Mouse (Mus musculus) limb, embryonic 10.5 days (tissue): Measurements from ENCODE around the gene Fos. TPM values are rescaled to one million over a fixed set of nuclear protein-coding genes. Genes with fewer than 3 reads are reported as not detected.

ENCODE experiments used
- DNase-seq: peaks from one replicate; pipeline ENCODE4 v3.0.0-alpha.2; 2017; ENCODE audit warnings: low spot score
- H3K27ac ChIP-seq: fragments of 300-500 bp; sonication (generic); 2 replicates; pipeline ENCODE4 v1.5.1; 2016; ENCODE audit warnings: mild to moderate bottlenecking
- H3K27me3 ChIP-seq: fragments of 300-500 bp; sonication (generic); 2 replicates; pipeline ENCODE4 v1.6.1; 2016; ENCODE audit warnings: low read depth, mild to moderate bottlenecking; ENCODE audit not compliant: poor library complexity, severe bottlenecking
- H3K36me3 ChIP-seq: fragments of 300-500 bp; sonication (generic); 2 replicates; pipeline ENCODE4 v1.6.1; 2016; ENCODE audit warnings: mild to moderate bottlenecking, moderate library complexity
- H3K4me1 ChIP-seq: fragments of 300-500 bp; sonication (generic); 2 replicates; pipeline ENCODE4 v1.6.1; 2016
- H3K4me3 ChIP-seq: fragments of 300-500 bp; sonication (generic); 2 replicates; pipeline ENCODE4 v1.5.1; 2016; ENCODE audit warnings: mild to moderate bottlenecking, moderate library complexity
- H3K9me3 ChIP-seq: fragments of 300-500 bp; sonication (generic); replicated peaks from 2 replicates; pipeline ENCODE4 v1.6.1; 2016; ENCODE audit warnings: mild to moderate bottlenecking
- WGBS: fragments of 180-500 bp; shearing (Covaris S2); methylation state at CpG from one replicate; pipeline ENCODE4 v1.1.7; 2016; 5-methylcytosine and 5-hydroxymethylcytosine counted together
- polyA plus RNA-seq: library from polyadenylated mRNA; unstranded; fragments of >200 nt; fragmentation: Nextera tagmentation; extraction: Ambion mirVana; gene quantifications from 2 replicates; pipeline ENCODE4 v1.2.1, GENCODE M21; 2016

The Fos gene
- polyA plus RNA-seq, 1 experiment from 2014 or later = 0.76 TPM

DNA sequence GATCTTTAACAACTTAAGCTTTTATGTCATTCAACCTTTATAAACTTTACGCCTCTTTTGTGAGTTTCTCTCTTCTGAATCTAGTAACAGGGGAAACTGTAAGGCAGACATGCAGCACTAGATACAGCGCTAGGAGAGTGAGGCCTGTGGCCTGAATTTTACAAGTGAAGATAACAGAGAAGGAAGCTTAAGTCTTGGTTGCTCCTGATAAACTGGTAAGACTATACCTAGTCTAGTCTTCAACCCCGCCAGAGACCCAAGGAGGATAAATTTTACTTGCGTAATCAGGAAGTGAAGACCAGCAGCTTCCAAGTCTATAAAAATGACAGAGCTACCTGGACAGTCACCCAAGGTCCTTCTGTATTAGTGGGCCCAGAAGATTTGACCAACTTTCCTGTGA is 29.0 kb downstream of the Fos start:
- no peak overlapping the region for H3K27ac ChIP-seq
- WGBS = 92% methylated on average over 4 of the region's 4 CpGs
- H3K36me3 ChIP-seq = no peaks in the 10 kb centered on the region
- H3K9me3 ChIP-seq = no peaks in the 10 kb centered on the region
- H3K27me3 ChIP-seq = no peaks in the 10 kb centered on the region
- no peak for DNase-seq
- H3K4me1 ChIP-seq = no peaks in the 10 kb centered on the region
- no peak overlapping the region for H3K4me3 ChIP-seq

DNA sequence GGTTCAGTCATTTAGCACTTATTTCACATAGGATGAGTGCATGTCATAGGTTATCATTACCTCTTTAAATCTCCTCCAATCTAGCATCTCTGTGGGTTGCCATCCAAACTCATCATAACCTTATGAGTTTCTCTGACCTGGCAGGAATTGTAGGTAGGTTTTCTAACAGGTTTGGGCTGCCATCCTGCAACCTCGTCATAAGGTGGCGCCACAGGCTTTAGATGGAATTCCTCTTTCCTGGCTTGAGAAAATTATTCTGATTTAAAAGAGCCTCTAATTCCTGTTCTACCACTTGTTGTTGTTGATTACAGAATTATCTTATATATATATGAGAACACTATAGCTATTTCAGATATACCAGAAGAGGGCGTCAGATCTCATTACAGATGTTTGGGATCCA is 34.5 kb downstream of the Fos start:
- Histone ChIP-seq H3K27me3 (no peaks in the 10 kb centered on the region), H3K36me3 (no peaks in the 10 kb centered on the region), H3K9me3 (no peaks in the 10 kb centered on the region), H3K27ac (no peak overlapping the region), H3K4me1 (no peaks in the 10 kb centered on the region), H3K4me3 (no peak overlapping the region)
- WGBS = 19% methylated on average over 3 of the region's 3 CpGs
- no peak for DNase-seq

DNA sequence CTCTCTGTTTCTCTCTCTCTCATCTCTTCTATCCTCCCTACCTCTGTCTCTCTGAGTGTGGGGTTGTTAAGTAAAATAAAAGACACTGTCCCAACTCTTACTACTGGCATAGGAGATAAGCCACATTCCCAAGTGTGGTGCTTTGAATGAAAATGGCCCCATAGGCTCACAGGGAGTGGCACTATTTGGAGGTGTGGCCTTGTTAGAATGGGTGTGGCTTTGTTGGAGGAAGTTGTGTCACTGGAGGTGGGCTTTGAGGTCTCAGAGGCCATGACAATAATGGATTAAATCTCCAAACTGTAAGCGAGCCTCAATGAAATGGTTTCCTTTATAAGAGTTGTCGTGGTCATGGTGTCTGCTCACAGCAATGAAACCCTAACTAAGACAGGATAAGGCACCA is 36.3 kb downstream of the Fos start:
- Histone ChIP-seq H3K9me3 (no peaks in the 10 kb centered on the region), H3K36me3 (no peaks in the 10 kb centered on the region), H3K27me3 (no peaks in the 10 kb centered on the region), H3K4me3 (no peak overlapping the region), H3K27ac (no peak overlapping the region), H3K4me1 (no peaks in the 10 kb centered on the region)
- no peak for DNase-seq
- WGBS = 98% methylated on average over 2 of the region's 2 CpGs

DNA sequence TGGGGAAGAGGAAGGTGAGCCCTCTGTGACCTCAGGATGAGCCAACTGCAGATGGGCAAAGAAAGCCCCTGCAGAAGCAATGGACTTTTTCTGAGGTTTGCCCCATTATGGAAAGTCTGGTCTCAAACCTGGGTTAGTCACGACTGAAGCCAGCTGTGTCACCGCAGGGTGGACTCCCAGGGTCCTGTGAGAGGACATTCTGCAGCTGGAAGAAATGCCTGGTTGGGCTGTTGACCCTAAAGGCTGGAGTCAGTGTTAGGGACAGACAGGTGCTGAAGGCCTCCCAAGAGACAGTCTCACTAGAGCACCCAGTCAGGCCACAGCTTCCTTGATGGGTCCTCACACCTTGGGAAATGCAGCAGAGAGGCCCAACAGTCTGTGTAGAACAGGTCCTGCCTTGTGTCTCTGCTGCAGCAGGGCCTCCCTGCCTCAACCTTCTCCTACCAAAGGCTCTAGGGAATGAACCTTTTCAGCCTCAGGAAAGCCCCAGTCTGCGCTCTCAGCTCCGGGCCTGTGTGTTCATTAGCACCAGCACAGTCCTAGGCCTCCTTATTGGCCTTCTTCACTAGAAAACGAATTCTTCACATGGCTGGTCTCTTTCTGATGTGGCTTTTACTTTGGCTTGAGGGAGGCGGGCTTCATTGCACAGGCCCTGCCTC is 40.2 kb downstream of the Fos start:
- H3K4me1 ChIP-seq = no peaks in the 10 kb centered on the region
- H3K9me3 ChIP-seq = no peaks in the 10 kb centered on the region
- WGBS = 87% methylated on average over 6 of the region's 6 CpGs
- H3K36me3 ChIP-seq = no peaks in the 10 kb centered on the region
- DNase-seq = no peak
- no peak overlapping the region for H3K4me3 ChIP-seq
- no peaks in the 10 kb centered on the region for H3K27me3 ChIP-seq
- H3K27ac ChIP-seq = no peak overlapping the region

DNA sequence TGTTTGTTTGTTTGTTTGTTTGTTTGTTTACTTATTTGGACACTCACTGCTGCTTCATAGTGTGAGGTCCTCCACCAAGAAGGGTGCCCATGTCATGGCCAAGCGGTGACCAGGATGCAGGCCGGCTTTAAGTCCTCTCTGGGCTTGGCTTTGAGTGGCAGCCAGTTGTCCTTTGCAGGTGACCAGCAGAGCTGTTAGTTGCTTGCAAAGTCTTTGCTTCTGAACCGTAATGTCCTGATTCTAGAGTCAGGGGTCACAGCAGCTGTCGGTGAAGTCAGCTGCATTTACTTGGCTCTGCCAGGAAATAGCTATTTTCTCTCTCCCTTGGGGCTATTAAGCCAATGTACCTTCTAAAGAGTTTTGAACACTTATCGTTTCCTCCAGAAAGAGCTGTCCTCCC is 41.3 kb downstream of the Fos start:
- no peak for DNase-seq
- no peaks in the 10 kb centered on the region for H3K9me3 ChIP-seq
- no peaks in the 10 kb centered on the region for H3K36me3 ChIP-seq
- no peak overlapping the region for H3K27ac ChIP-seq
- WGBS = 73% methylated on average over 5 of the region's 5 CpGs
- no peaks in the 10 kb centered on the region for H3K4me1 ChIP-seq
- no peak overlapping the region for H3K4me3 ChIP-seq
- no peaks in the 10 kb centered on the region for H3K27me3 ChIP-seq

DNA sequence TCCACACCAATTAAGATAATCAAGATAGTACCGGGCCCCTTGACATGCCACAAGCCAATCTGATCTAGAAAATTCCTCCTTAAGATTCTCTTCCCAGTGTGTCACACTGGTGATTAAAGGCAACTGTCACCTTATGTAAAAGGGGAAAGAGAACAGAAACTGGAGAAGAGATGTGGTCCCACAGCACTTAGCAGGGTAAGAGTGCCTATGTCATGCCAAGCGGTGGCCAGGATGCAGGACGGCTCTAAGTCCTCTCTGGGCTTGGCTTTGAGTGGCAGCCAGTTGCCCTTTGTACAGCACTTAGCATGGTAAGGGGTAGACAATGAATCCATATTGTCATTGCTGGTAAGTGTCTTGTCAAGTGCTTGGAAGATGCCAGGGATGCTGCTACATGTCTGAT is 42.2 kb downstream of the Fos start:
- Histone ChIP-seq H3K4me1 (no peaks in the 10 kb centered on the region), H3K27ac (no peak overlapping the region), H3K27me3 (no peaks in the 10 kb centered on the region), H3K9me3 (no peaks in the 10 kb centered on the region), H3K4me3 (no peak overlapping the region), H3K36me3 (no peaks in the 10 kb centered on the region)
- DNase-seq = no peak
- WGBS = 87% methylated on average over 3 of the region's 3 CpGs

DNA sequence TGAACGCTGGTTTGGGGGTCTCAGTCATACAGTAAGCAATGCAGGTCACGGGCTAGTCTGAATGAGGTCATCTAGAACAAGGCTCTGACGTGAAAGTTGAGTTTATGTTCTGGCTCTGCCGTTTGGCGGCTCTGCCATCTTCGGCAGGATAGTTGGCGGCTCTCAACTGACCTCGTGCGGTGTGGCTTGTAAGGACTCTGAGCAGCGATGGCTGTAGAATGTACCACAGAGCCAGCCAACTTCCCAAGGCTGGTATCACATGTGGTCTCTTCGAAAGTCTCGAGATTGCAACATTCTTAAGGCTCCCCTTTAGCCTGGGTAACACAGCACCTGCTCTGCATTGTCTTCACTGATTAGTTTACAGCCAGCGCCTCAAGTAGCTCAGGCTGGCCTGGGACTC is 43.6 kb downstream of the Fos start:
- Histone ChIP-seq H3K36me3 (no peaks in the 10 kb centered on the region), H3K27ac (no peak overlapping the region), H3K9me3 (no peaks in the 10 kb centered on the region), H3K4me1 (no peaks in the 10 kb centered on the region), H3K4me3 (no peak overlapping the region), H3K27me3 (no peaks in the 10 kb centered on the region)
- no peak for DNase-seq
- 93% methylated on average over 13 of the region's 13 CpGs for WGBS

DNA sequence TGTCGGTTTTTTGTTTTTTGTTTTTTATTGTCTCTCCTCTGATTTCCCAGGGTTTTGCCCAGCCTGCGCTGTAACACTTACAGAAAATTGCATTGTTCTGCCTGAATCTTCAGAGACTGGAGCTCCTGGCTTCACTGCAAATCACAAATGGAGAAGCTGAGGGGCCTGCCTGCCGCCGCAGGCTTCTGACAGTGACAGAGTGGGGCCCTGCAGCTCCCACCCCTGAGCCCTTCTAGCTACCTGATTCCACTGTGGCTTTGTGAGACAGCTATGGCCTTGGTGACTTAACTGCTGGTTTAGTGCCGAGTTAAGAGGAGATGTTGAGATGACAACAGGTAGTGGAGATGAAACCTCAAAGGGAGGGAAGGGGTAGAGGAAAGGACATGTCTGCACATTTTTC is 44.3 kb downstream of the Fos start:
- 70% methylated on average over 5 of the region's 5 CpGs for WGBS
- Histone ChIP-seq H3K27ac (no peak overlapping the region), H3K36me3 (no peaks in the 10 kb centered on the region), H3K4me1 (peaks cover 7% of the 10 kb centered on the region), H3K9me3 (no peaks in the 10 kb centered on the region), H3K27me3 (no peaks in the 10 kb centered on the region), H3K4me3 (no peak overlapping the region)
- DNase-seq = no peak

DNA sequence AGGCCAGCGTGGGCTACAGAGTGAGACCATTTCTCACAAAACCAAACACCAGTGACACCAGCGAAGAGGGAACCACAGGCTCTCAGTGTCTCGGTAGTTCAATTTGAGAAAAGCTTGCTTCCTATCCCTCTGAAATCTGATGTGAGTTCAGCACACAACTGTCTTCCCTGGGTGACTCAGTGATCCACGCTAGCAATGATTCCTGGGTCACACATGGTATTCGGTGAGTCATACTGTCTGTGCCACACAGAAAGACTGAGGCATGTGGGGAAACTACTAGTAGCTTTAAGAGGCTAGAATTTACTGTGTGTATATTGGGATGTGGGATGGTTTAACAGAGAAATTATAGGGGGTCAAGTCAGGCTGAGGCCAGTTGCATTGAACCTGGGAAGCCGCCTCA is 45.9 kb downstream of the Fos start:
- no peaks in the 10 kb centered on the region for H3K27me3 ChIP-seq
- no peak for DNase-seq
- no peaks in the 10 kb centered on the region for H3K9me3 ChIP-seq
- H3K4me3 ChIP-seq = no peak overlapping the region
- H3K27ac ChIP-seq = no peak overlapping the region
- H3K36me3 ChIP-seq = no peaks in the 10 kb centered on the region
- 95% methylated on average over 6 of the region's 6 CpGs for WGBS
- H3K4me1 ChIP-seq = peaks cover 22% of the 10 kb centered on the region

DNA sequence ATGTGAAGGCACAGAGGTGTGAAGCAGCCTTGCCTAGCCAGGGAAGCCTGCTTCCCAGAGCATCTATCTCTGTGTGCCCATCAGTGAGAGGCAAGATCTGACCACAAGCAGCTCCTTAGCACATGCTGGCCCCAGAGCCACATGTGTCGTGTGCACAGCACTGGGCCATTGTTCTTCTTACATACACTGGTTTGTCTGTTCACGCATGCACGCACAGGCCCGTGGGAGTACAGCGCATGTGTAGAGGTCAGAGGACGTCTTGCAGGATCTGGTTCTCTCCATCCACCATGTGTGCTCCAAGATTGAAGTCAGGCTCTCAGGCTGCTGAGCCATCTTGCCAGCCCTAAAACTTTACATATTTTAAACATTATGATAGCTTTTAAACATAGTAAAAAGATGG is 47.4 kb downstream of the Fos start:
- Histone ChIP-seq H3K36me3 (no peaks in the 10 kb centered on the region), H3K27ac (no peak overlapping the region), H3K9me3 (no peaks in the 10 kb centered on the region), H3K4me1 (peaks cover 28% of the 10 kb centered on the region), H3K27me3 (no peaks in the 10 kb centered on the region), H3K4me3 (no peak overlapping the region)
- WGBS = 92% methylated on average over 6 of the region's 6 CpGs
- DNase-seq = no peak

DNA sequence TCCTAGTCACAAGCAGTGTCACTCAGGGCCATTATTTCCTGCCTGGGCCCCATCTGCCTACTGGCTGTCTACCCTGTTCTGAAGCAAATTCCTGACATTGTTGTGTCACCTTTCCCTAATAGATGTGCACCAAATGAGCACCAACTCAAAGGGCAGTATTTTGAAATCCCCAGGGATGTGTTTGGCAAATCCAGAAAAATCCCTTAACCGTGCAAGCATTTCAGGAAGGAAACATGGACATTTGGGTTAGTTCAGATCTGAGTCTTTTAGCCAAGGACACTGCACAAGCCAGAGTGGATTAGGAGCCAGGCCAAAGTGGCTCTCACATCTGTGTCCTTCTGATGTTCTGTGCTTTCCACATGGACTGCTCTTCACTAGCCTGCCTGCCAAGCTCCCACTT is 48.0 kb downstream of the Fos start:
- H3K9me3 ChIP-seq = no peaks in the 10 kb centered on the region
- no peaks in the 10 kb centered on the region for H3K27me3 ChIP-seq
- WGBS = 78% methylated on average over 1 of the region's 1 CpGs
- no peak for DNase-seq
- no peaks in the 10 kb centered on the region for H3K36me3 ChIP-seq
- peaks cover 28% of the 10 kb centered on the region for H3K4me1 ChIP-seq
- no peak overlapping the region for H3K4me3 ChIP-seq
- H3K27ac ChIP-seq = no peak overlapping the region

DNA sequence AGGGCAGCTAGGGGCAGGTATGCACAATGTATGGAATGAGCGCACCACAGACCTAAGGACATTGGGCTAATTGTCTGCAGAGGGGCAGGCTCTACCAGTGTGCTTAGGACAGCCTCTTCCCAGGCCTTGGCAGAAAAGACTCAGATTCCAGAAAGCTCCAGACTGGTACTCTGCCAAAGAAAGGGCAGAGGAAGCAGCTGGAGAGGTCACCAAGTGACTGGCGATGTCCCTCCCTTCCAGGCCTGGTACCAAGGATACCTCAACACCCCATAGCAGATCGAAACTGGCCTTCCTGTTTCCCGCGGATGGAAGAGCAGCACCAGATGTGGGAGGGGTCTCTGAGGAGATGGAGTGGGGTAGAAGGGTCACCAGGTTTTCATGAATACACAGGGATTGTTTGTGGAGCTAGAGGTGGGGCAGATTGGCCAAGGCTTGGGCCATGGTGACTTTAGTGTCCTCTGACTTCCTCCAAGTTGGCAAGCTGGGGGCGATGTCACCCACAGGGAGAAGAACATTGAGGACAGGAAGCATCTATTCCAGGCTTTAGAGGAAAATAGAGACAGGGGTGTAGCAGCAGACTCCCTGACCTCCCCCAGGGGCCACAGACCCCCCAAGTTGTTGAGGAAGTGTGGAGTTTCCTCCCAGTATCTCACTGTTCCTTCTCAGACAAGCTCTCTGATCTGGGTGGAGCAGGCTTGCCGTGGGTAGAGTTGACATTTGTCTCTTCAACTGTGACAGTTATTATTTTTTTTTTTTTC is 49.1 kb downstream of the Fos start:
- H3K27ac ChIP-seq = no peak overlapping the region
- H3K27me3 ChIP-seq = no peaks in the 10 kb centered on the region
- H3K4me3 ChIP-seq = no peak overlapping the region
- no peaks in the 10 kb centered on the region for H3K9me3 ChIP-seq
- WGBS = 76% methylated on average over 7 of the region's 7 CpGs
- no peak for DNase-seq
- H3K36me3 ChIP-seq = no peaks in the 10 kb centered on the region
- peaks cover 28% of the 10 kb centered on the region for H3K4me1 ChIP-seq

DNA sequence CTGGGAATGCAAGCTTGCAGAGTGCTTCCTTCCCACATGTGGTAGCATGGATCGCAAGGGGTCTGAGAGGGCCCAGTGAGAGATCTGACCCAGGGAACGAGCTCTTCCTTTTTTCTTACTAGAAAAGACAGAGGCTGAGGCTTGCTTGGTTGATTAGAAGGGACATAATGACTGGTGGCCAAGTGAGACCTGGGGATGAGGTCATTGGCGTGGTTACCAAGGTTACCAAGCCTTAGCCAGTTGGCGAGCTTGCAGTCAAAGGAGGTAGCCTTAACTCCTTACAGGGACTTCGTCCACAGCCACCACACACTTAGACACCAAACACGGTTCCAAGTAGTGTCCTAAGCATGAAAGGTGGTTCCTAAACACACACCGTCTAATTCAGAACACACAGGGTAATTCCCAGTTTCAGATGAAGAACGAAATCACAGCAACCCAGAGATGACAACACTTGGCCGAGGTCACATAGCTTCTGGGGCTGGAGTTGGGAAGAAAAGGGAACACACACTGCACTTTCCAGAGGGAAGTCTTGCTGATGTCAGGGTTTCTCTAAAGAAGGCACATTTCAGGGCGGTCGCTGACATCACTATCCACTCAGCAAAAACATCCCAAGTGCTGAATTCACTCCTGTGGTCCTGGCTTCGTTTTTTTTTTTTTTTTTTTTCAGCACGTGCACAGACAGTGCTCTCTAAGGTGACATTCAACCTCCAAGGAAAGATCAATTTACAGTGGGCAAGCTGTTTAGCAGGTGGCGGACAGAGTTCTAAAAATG is 49.9 kb downstream of the Fos start:
- DNase-seq = no peak
- H3K9me3 ChIP-seq = no peaks in the 10 kb centered on the region

More for the DNA sequence above, 49.9 kb downstream of the Fos start:
- H3K27ac ChIP-seq = no peak overlapping the region
- H3K36me3 ChIP-seq = no peaks in the 10 kb centered on the region
- no peak overlapping the region for H3K4me3 ChIP-seq
- peaks cover 28% of the 10 kb centered on the region for H3K4me1 ChIP-seq
- no peaks in the 10 kb centered on the region for H3K27me3 ChIP-seq
- 56% methylated on average over 14 of the region's 14 CpGs for WGBS
